Mouse (Mus musculus) cerebellum, postnatal 4 days (tissue): ENCODE measurements around the gene Aldh1l1.
A peak's percentile ranks its signal among the peaks of the same experiment; 100 is the strongest.

Experiments used
- DNase-seq, 2 experiments: peaks; one replicate each; pipeline ENCODE4 v3.0.0; 2022; ENCODE audit warnings: low spot score in 2 of 2, mixed read lengths in 1 of 2

Aldh1l1 gene

DNA sequence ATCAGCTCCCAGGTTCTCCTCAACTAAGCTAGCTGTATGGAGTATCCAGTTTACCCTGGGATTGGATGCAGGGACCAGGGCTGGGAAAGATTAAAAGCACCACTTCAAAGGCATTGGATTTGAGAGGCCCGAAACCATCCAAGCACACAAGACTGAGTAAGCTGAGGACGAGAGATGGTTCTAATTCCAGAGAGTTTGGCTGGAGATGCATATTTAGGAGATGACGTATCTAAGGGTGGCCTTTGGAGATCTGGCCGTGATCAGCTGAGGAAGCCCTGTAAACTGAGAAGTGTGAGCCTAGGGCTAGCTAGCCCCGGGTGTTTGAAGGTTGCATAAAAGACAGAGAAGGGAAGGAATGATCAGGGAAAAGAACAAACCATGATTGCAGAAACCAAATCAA, 101.9 kb downstream of the Aldh1l1 start:
- no peak for DNase-seq

DNA sequence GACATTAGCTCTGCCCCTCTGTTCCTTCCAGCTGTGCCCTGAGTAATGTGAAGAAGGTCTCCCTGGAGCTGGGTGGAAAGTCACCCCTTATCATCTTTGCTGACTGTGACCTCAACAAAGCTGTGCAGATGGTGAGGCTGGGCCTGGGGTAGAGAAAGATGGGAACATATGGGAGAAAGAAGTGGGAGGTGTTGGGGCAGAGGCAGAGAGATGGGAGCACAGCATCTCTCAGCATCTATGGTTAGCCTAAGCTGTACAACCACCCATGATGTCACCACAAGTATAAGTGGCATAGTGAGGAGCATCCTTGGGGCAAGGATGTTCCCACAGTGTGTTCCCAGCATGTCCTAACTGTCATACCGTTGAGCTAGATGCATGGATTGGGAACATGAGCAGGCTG, 104.5 kb downstream of the Aldh1l1 start:
- no peak for DNase-seq

DNA sequence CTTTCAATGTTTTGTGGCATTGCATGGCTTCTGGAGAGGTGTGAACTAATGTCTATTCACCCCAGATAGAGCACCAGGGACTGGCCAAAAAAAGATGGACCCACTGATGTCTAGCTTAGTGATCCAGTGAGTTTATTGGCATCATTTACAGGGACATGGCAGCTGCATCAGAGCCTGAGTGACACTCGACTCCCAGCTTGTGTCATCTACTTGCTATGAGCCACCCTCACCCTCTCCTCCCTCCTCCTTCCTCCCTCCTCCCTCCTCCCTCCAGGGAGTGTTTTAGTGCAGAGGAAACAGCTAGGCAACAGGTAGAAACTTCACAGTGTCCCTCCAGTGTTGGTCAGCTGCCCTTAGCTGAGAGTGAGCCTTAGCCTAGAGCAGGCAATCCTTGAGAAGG, 108.7 kb downstream of the Aldh1l1 start:
- no peak for DNase-seq

DNA sequence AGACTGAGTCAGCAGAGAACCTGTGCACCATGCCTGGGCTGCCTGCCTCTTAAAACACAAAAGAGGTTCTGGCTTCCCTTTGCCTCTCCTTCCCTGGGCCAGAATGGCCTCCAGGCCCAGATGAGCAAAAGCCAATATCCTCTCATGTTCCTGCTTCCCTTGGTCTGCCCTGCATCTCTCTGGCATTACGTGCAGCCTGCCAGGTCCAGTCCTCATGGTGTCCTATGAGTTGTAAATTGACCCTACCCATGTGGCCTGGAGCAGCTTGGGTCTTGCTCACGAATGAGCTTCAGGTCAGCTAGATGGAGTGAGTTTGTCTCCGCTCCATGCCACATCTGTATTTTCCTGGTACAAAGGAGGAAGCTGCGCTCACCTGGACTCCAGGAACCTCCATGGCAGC, 110.8 kb downstream of the Aldh1l1 start:
- DNase-seq, result no peak

DNA sequence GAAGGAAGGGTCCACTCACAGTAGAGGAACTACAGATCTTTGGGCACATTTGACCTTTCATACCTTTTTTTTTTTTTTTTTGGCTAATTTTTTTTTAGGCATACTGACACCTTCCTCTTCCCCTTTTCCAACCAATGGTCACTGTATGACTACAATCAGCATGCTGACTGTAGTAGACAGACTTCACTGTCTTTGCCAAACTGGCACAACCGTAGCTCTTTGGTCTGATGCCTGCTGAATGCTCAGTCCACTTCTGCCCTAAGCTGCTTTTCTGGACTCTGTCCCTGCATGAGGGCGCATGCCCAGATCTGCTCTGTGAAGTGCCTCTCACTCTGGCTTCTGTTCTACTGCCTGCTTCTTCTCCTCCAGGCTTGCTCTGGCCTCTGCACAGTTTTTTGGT, 111.4 kb downstream of the Aldh1l1 start:
- peak in 1 of 2 experiments; percentile 62 for DNase-seq

DNA sequence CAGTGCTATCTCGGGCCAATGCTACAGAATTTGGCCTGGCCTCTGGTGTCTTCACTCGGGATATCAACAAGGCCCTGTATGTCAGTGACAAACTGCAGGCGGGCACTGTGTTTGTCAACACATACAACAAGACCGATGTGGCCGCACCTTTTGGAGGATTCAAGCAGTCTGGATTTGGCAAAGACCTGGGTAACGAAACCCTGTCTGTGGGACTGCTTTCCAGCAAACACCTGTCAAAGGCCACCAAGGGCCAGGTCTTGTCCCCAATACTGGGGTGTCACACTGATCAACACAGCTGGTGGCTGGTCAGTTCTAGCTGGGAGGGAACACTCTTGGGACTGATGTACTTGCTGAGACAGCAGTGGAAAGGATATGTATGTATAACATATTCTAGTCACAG, 112.0 kb downstream of the Aldh1l1 start:
- no peak for DNase-seq

DNA sequence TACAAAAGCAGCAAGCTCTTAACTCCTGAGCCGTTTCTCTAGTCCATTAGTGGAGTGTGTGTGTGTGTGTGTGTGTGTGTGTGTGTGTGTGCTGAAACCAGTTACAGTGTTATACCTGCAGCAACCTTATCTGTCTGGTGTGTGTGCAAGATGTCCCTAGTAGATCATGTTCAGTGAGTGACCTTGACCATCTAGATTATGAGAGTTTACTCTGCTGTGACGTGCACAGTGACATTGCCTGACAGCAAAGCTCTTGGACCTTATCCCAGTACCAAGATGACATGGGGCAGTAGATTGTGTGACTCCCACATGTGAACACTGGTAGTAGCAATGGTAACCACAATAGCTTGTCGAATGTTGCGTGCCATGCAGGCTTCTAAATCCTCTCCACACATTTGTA, 114.1 kb downstream of the Aldh1l1 start:
- no peak for DNase-seq

DNA sequence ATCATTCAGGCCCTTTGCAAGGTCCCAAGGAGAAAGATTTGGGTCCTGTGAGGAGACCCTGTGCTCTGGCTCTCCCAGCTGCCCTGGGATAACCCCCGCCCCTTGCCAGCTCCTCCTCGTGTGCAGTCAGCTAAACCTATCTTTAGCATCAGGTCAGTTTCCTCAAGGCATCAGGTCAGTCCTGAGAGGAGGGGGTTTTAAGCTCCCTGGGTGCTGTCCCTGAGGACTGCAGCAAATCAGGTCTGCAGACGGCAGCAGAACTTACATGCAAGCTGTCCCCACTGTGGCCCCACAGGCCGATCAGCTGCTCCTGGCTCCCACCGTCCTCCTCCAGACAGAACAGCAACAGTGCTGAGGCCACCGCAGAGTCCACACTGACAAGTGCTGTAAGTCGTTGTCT, 115.5 kb downstream of the Aldh1l1 start:
- DNase-seq, result no peak

DNA sequence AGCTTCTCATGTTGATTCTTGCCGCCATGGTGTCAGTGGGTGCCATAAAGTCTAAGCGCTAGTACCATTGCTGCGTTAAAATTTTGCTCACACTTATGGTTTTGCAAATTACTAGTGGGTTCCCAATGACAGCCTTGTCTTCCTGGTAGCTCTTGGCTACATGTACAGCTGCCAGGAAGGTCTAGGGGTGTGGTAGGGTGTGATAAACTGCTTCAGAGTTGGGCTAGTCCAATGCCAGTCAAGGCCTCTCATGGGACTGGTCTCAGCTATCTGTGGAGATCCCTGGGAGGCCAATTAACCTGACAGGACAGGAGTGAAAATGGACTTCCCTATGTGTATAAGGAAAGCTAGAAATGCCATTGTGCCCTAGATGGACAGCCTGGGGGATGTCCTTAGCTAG, 116.1 kb downstream of the Aldh1l1 start:
- DNase-seq, result no peak

DNA sequence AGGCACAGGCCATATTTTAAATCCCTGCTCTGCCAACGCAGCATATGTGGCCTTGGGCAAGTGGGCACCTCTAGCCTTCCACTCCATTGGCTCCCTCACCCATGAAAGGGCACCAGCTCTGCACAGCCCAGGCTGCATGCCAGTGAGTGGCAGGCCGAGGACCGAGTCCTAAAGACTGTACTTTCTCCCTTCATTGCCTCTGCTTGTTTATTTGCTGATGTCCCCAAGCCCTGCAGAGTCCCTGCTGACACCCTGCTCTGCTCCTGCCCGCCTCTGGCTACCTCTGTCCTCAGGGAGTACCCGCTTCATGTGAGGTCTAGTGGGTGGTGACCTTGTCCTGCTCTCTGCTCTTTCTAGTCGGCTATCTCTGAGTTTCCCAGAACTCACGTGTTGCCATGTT, 116.9 kb downstream of the Aldh1l1 start:
- DNase-seq, result peak in 1 of 2 experiments; percentile 35

DNA sequence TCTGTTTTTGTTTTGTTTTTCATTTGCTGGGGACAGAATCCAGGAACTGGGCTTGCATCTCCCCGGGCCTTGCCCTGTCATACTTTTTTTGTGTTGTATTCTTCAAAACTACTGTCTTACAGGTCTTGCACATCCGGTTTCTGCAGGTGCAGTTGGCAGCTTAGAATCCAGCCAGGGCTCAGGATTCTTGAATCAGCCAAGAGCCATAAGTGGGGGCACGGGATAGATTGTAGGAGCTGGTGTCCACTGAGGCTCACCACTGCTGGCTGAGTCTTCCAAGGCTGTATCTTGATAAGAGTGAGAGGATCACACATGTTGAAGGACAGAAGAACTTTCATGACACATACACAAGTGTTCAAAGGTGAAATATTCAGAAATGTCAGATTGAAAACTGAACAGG, 117.9 kb downstream of the Aldh1l1 start:
- DNase-seq, result no peak

DNA sequence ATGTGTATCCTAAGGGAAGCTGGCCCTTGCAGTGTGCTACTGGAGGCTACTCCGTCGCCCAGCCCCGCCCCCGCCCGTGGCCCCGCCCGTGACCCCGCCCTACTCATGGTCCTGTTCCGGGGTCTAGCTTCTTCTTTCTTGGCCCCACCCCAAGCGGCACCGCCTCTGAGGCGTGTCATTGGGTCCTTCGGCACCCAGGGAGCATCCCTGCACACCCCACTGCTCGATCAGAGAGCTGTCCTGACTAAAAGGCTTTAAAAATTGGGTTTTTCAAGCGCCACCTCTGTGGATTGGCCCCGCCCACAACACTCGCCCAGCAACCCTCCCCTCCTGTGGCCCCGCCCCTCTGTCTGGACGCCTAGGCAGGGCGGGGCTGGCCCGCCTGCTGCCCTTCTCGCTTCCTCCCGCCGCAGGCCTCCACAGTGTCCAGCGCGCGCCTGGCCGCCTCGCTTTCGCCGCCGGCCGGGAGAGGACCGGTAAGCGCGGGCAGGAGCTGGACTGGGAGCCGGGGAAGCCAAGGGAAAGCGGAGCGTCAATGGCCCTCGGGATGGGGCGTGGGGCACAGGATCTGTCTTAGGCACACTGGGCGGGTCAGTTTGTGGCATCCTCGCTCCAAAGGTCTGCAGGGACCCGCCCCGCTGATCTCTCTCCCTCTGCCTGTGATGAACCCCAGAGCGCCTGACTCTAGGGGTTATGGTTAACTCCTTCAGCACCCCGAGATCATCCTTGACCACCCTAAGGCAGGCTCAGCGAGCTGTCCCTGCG, 118.5 kb downstream of the Aldh1l1 start, which contains the start of gene Slc41a3:
Slc41a3 (plus strand) TSS at position 193 of the 765 bp plus-strand sequence.
- DNase-seq, result peak; percentile 69 to 82

DNA sequence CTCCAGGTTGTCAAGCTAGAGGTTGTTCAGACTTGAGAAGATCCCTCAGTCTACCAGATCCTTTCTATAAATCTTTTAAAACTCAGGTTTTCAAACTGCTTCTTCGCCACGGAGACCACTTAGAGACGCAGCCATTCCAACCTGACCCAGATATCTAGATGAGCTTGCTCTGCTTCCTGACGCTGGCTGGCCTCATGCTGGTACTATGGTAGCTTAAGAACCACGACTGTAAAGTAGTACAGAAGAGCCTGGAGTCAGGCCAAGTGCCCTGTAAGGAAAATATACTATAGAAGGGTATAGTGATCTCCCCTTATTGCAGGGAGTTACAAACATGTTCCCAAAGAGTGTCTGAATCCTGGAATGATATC, 119.1 kb downstream of the Aldh1l1 start:
- no peak for DNase-seq

DNA sequence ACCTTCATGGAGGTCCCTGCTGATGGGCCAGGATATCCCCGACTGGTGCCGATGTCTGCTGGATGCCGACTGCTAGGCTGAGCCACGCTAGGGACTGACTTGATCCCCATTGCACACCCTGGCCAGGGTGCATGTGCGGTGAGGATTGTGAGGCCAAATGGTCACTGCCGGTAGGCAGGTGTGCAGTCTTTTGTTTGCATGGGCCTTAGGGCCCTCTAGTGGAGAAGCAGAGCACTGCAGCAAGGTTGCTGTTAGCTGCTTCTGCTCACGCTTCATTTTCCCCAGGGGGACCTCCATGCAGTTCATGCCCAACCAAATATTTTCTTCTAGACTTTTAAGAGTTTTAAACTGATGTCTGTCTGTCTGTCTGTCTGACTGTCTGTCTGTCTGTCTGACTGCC, 120.3 kb downstream of the Aldh1l1 start:
- peak in 1 of 2 experiments; percentile 67 for DNase-seq

DNA sequence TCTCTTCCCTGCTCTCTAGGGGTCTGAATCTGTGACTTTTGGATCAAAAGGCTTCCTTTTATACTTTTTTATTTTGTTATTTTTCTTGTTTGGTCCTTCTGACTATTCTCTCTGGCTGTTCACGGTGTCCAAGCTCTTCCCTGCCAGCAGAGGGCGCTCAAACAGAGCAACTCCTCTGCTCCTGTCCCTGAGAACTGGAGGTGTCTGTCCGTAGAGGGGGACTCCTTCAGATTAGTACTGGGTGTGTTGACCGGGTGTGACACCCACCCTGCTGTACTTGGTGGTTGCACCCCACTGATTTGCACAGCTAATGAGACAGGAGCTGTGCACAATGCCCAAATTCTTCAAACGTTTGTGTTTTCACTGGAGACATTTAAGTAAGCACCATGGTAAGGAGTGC, 121.0 kb downstream of the Aldh1l1 start:
- peak in 1 of 2 experiments; percentile 55 for DNase-seq

DNA sequence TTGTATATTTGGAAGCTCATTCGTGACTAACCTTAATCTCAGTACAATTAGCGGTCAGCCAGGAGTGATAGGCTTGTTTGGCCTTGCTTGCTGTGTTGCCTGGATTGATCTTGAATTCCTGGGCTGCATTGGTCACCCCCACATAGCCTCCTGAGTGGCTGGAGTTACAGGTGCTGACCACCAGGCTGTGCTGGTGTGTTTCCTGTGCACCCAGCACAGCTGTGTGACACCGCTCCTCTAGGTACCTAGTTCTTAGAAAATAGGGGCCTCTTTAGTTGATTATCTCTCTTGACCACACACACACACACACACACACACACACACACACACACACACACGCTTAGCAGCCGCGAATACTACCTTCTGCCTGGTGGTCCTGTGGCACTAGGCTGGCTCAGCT, 122.0 kb downstream of the Aldh1l1 start:
- no peak for DNase-seq

DNA sequence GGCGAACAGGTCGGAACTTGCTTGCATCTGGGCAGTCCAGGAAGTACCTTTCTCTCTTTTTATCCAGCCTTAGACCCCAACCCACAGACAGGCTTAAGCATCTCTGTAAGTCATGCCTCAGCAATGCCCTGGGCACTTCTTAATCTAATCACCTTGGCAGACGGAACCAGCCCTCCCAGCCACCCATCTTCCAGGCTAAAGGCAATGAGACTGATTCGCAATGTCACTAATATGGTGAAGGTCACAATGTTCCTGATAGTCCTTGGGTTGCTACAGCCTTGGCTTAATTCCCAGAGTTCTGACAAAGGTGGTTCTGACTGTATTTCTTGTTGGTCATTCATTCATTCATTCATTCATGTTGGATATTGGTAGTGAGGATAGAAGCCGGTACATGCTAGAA, 124.0 kb downstream of the Aldh1l1 start:
- DNase-seq, result no peak

DNA sequence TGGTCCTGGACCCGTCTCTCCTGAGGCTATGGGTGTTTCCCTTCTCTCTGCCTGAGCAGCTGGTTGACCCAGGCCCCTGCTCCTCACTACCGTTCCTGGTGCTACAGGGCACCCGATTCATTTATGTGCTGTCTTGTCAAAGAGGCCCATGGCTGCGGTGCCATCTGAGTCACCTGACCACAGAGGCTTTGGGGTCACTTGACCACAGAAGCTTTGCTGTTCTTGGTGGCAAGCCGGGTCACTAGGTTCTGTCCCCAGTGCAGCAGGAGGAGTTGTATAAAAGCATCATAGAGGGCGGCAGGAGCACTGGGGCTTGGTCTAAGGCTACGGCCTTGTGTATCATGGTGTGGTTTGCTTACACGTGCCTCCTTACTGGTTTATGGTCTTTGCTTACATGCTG, 127.0 kb downstream of the Aldh1l1 start:
- no peak for DNase-seq

DNA sequence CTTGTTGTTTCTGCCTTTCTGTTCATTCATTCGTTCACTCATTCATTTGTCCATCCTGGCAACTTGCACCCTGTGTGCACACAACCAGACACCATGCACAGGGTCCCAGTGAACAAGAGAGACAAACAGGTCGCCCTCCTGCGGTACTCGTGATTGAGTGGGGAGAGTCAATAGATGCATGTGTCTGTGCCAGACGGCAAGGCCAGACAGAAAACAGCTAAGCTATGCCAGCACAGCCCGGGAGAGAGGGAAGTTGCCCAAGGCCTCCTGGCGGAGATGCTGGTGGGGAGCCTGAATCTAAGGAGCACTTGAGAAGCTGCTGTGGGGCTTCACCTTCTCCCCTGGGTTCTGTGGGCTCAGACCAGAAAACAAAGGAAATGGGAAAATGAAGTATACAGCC, 129.1 kb downstream of the Aldh1l1 start:
- no peak for DNase-seq

DNA sequence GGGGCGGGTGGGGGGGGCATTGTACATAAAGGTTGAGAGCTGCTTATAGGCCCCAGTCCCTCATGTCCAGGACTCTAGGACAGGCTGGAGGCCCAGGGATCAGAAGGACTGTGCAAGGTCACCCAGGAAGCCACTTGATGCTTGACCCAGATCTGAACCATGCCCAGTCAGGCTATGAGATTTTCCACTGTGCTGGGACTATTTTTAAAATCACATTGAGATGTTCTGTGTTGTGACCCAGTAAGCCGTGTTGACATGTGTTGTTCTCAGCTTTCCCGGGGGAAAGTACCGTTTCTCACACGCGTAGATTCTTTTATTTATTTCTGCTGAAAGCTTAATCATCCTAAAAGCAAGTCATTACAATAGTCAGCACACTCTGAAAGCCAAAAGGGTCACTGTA, 129.8 kb downstream of the Aldh1l1 start:
- DNase-seq, result no peak

DNA sequence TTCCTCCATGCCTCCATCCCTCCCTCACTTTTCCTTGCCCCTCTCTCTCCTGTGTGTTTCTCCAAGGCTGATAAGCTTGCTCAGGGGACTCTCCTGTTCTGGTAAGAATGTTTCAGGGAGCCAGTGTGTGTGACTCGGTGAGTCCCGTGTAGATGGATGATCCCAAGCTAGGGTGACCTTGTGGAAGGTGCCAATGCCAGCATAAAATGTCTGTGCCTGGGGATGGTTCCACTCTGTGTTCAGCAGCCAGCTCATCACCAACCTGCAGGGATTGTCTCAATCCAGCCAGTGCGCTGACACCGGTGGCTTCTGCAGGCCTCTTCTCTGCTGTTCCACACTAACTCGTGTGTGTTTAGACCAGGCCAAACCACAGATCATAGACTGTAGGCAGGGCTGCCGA, 130.3 kb downstream of the Aldh1l1 start:
- DNase-seq, result no peak

DNA sequence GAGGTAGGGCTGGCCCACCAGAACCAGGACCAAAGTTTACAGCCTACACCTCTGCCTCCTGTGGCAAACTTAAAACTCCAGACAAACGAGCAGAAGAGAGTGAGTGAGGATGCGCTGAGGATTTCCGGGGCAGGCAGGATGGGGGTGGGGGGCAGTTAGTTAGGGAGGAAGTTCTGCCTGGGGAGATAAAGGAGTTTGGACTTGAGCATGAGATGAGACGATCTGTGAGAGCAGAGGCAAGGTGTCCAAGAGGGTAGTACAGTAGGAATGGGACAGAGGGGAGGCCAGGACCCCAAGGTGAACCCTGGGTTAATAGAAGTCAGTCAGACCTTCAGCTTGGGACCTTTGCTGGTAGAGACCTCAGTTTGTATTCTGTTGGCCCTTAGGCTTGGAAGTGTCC, 132.0 kb downstream of the Aldh1l1 start:
- DNase-seq, result no peak

DNA sequence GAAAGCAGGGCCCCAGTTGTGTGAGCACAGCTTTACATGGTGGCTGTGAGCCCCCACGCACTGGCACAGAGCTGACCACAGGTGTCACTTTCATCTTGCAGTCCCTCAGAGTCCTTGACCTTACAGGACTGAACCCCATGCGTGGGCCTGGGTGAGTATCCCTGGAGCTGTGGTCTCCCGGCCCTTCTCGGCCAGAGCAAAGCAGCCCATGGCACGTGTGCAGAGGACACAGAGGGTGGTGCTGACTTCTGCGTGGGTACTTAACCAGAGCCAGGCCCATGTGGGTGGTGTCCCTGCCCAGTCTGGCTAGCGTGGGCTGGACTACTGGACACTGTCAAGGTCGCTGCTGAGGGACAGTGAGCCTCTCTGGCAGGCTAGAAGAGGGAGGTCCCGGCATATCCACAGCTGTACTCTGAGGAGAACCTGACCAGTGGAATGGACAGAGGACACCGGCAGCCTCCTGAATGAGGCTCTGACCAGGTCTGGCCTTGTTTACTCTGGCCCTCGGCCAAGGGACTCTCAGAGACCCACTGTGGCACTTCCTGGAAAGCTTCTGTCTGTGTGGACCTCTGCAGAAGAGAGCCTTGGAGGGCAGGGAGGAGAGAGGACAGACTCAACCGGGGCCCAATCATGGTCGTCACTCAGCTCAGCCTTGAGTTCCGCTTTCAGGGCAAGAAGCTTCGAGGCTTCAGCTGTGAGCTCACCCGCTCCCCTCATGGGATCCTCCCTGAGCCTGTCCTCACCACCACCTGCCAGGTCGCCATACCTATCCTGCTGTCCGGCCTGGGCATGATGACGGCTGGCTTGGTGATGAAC, 132.8 kb downstream of the Aldh1l1 start:
- no peak for DNase-seq
